Mouse (Mus musculus) CD4-positive, CD25-positive, alpha-beta regulatory T cell, adult 2 months (primary cell): Measurements from ENCODE around the gene Mei4.

Experiments
- DNase-seq: peaks from one replicate; pipeline ENCODE4 v3.0.0-alpha.2; 2012; ENCODE audit warnings: low read depth, low spot score

Gene Mei4

DNA sequence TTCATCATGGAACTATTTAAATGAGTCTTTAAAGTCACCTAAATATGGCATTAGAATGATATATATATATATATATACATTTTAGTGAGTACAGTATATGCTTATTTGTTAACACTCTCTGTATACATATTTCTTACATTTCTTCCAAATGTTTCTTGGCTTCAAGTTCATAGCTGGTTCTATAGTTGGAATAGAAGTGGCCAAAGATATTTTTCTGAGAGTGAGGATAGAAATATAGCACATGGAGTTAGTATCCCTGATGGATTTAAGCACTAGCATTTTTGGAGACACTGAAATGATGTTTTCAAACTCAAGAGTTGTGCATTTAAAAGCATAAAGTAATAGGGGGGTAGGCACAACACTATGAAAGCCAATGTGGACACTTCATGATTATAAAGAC is 272.6 kb downstream of the Mei4 start:
- DNase-seq = no peak

DNA sequence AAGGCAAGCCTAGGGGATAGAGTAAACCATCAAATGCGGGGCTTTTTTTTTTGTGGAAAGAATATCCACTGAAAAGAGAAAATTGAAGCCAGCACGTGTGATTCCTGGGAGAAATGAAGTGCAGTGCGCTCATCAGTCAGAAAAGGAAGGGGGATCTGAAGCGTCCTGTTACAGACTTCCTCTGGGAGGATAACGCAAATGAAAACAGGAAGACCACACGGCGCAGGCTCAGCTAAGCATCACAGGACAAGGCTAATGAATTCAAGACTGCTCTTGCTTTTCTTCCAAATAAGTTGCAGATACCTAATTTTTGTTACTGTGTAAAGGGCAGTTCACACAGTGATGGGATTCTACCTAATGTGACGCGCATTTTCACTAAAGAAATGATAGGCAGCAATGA is 296.7 kb downstream of the Mei4 start:
- DNase-seq = no peak

DNA sequence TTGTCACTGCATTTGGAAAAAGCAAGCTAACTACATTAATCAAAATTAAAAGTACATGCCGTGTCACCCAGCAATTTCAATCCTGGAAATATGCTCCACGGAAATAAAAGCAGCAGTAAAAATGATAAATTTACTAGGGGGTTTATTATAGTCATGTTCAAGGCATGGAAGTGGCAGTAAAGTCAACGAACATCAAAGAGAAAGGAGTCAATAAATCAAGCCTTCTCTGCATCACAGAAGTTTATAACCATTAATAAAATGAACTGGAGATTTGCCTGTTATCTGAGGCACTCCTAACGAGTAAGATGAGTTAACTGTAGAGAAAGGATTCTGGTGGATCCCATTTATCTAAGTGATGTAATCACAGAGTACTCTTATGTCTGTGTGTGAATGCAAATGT is 298.9 kb downstream of the Mei4 start:
- DNase-seq = no peak

DNA sequence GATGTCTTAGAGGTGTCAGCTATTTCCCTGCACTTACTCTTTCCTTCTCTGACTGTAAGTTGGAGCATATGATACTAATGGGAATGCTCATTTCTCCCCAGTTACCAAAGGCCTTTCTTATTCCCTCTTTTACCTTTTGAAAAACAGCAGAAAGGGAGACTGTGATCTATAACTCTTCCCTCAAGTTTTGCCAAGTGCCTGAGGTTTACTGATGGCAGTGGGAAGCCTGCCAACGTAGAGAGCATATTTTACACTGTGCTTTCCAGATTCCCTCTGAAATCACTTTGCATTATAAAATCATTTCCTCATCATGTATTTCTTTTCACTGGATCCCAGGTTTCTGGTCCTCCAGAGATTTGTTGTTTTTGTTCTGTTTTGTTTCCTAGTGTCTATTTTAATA is 354.5 kb downstream of the Mei4 start:
- DNase-seq = no peak

DNA sequence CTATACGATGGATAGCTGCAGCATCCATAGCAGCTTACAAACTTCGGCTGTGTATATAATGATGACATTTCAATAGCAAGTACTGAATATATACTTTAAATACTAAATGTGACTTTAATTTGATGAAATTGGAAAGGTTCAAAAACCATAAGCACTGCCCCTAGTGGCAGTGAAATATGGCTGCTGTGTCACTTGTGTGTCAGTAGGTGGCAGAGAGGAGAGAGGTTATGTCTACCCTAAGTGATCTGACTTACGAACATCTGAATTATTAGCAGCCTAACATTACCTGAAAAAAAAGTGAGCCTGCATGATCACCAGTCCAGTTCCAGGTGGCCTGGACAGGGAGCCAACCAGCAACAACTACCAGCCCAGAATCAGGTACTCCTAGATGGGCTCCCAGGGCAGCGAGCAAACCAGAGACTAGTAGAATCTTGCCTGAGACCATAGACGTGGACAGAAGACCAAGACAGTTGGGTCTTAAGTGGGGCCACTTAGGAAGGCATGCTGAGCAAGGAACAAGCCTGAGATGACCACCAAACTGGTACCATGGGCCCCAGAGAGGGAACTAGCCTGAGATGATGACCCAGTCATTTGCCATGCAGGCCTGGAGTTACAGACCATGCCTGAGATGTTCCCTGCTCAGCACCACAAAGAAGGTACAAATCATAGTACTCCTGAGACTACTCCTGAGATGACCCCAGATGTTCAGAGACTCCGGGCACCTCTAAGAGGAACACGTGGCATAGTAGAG is 384.4 kb downstream of the Mei4 start:
- DNase-seq = no peak
